8 mouse cellular contexts compared by ENCODE assay signal in genomic region chr17:35842006-35842405, GRCm38 (mm10). TPM values are rescaled to one million over a fixed set of nuclear protein-coding genes. Genes with fewer than 3 reads are reported as not detected.
DNase-seq lines count a peak whose midpoint lies in the region; ATAC-seq and TF ChIP-seq lines count a peak whose summit lies in the region.

No protein-coding gene starts in this region.

- H3K4me2 ChIP-seq in heart, embryonic 12.5 days: peak overlapping the region; percentile 78
- H3K4me2 ChIP-seq in heart, postnatal 0 days (ENCODE audit: low read depth, low read length): peak overlapping the region; percentile 84

- H3K36me3 ChIP-seq in heart, embryonic 12.5 days: peaks cover 30% of the 10 kb centered on the region
- peaks cover 30% of the 10 kb centered on the region for H3K36me3 ChIP-seq in G1E (replicated peaks)
- H3K36me3 ChIP-seq in heart, postnatal 0 days (replicated peaks; ENCODE audit: control insufficient read depth, insufficient read depth, low read length): peaks cover 19% of the 10 kb centered on the region
- H3K36me3 ChIP-seq in midbrain, embryonic 10.5 days: peaks cover 33% of the 10 kb centered on the region

- 17% methylated on average over 11 of the region's 11 CpGs for WGBS in heart, embryonic 12.5 days
- WGBS in heart, postnatal 0 days: 16% methylated on average over 11 of the region's 11 CpGs
- 26% methylated on average over 11 of the region's 11 CpGs for WGBS in midbrain, embryonic 10.5 days

- intact Hi-C loops in heart, postnatal 10 days (cut with DNase I): no loop called here

- peak overlapping the region; percentile 54 for H3K4me3 ChIP-seq in heart, embryonic 12.5 days
- peak overlapping the region; percentile 73 for H3K4me3 ChIP-seq in G1E (ENCODE audit: low read depth, low read length)
- peak overlapping the region; percentile 70 for H3K4me3 ChIP-seq in heart, postnatal 0 days (ENCODE audit: low read depth, low read length)
- peak overlapping the region; percentile 70 for H3K4me3 ChIP-seq in midbrain, embryonic 10.5 days

- no peak for ATAC-seq in heart, embryonic 12.5 days (ENCODE audit: insufficient number of reproducible peaks, low FRiP score)
- no peak for ATAC-seq in G1E (ENCODE audit: extremely low read depth, insufficient number of reproducible peaks, low FRiP score, poor library complexity, severe bottlenecking)
- ATAC-seq in heart, postnatal 0 days (ENCODE audit: insufficient read depth, low read depth): no peak

- no peak for DNase-seq in heart, postnatal 10 days
- no peak for DNase-seq in G1E (ENCODE audit: low spot score)
- DNase-seq in heart, postnatal 0 days (ENCODE audit: low spot score): no peak
- peak; percentile 25 for DNase-seq in midbrain, embryonic 10.5 days (ENCODE audit: low spot score)
- no peak for DNase-seq in B cell, adult 2 months
- no peak for DNase-seq in adrenal gland, adult 8-10 months
- no peak for DNase-seq in right cerebral cortex, postnatal 4 days

- peaks cover 18% of the 10 kb centered on the region for H3K4me1 ChIP-seq in heart, embryonic 12.5 days (replicated peaks)
- peaks cover 29% of the 10 kb centered on the region for H3K4me1 ChIP-seq in G1E (ENCODE audit: insufficient read depth, low read depth, low read length)
- H3K4me1 ChIP-seq in heart, postnatal 0 days (ENCODE audit: control insufficient read depth, insufficient read depth): peaks cover 13% of the 10 kb centered on the region
- peaks cover 27% of the 10 kb centered on the region for H3K4me1 ChIP-seq in midbrain, embryonic 10.5 days

- H3K27ac ChIP-seq in heart, embryonic 12.5 days (ENCODE audit: poor library complexity, severe bottlenecking): peak overlapping the region; percentile 78
- peak overlapping the region; percentile 80 for H3K27ac ChIP-seq in heart, postnatal 0 days (ENCODE audit: low read depth)
- H3K27ac ChIP-seq in midbrain, embryonic 10.5 days (replicated peaks): peak overlapping the region; percentile 93

- H3K9ac ChIP-seq in heart, embryonic 12.5 days: peak overlapping the region; percentile 67
- H3K9ac ChIP-seq in heart, postnatal 0 days (replicated peaks; ENCODE audit: low read depth, low read length): peak overlapping the region; percentile 49

- H3K9me3 ChIP-seq in heart, embryonic 12.5 days (replicated peaks): no peaks in the 10 kb centered on the region
- no peaks in the 10 kb centered on the region for H3K9me3 ChIP-seq in G1E (replicated peaks)
- no peaks in the 10 kb centered on the region for H3K9me3 ChIP-seq in heart, postnatal 0 days (replicated peaks; ENCODE audit: control insufficient read depth, low read length)
- H3K9me3 ChIP-seq in midbrain, embryonic 10.5 days (replicated peaks): no peaks in the 10 kb centered on the region

- no peak for TF ChIP-seq CTCF in G1E (IDR thresholded peaks at IDR 0.05; ENCODE audit: low read depth, low read length)
- TF ChIP-seq CTCF in heart, postnatal 0 days (IDR thresholded peaks at IDR 0.05; ENCODE audit: low read depth): no peak

- TF ChIP-seq EP300 in heart, postnatal 0 days (IDR thresholded peaks at IDR 0.05; ENCODE audit: low read depth): no peak

- no peaks in the 10 kb centered on the region for H3K27me3 ChIP-seq in heart, embryonic 12.5 days (replicated peaks)
- no peaks in the 10 kb centered on the region for H3K27me3 ChIP-seq in G1E (ENCODE audit: insufficient read depth, low read length)
- H3K27me3 ChIP-seq in heart, postnatal 0 days (ENCODE audit: control insufficient read depth, insufficient read depth, low read length): no peaks in the 10 kb centered on the region
- H3K27me3 ChIP-seq in midbrain, embryonic 10.5 days (ENCODE audit: low read depth, poor library complexity, severe bottlenecking): no peaks in the 10 kb centered on the region

RNA-seq across cellular contexts. Expression of gene Mdc1, which starts 0.7 kb away (rescaled TPM):
- polyA plus RNA-seq in heart, embryonic 12.5 days (2016; fragmentation: Nextera tagmentation; extraction: Ambion mirVana): 21.6 and 25.0 TPM in 2 replicates
- total RNA-seq in heart, postnatal 10 days (2021): 10 to 100 TPM; 20.4 to 22.1 TPM
- total RNA-seq in G1E (2014; fragmentation: Nextera tagmentation) (197 and 209 TPM in 2 replicates), G1E (2017) (10.8 and 15.8 TPM in 2 replicates)
- 18.2 and 29.7 TPM in 2 replicates for polyA plus RNA-seq in G1E (2012)
- total RNA-seq in heart, postnatal 0 days (2014; rRNA removed; ENCODE audit: low replicate concordance): 5.4 and 25.0 TPM in 2 replicates
- 2.3 and 3.0 TPM in 2 replicates for polyA plus RNA-seq in heart, postnatal 0 days (2015; fragmentation: Nextera tagmentation; extraction: Ambion mirVana)
- 21.1 and 21.7 TPM in 2 replicates for polyA plus RNA-seq in midbrain, embryonic 10.5 days (2016; fragmentation: Nextera tagmentation; extraction: Ambion mirVana)
- total RNA-seq in adrenal gland, adult 8-10 months (2022): 10 to 100 TPM; 20.9 to 28.2 (median 24.1) TPM

RNA-seq across cellular contexts. Expression of gene Tubb5, which starts 3.9 kb away (rescaled TPM):
- polyA plus RNA-seq in heart, embryonic 12.5 days (2016; fragmentation: Nextera tagmentation; extraction: Ambion mirVana): 743 and 773 TPM in 2 replicates
- 100 to 1,000 TPM; 358 to 363 TPM for total RNA-seq in heart, postnatal 10 days (2021)
- total RNA-seq in G1E (2014; fragmentation: Nextera tagmentation): 677 and 817 TPM in 2 replicates
- 849 and 1,028 TPM in 2 replicates for total RNA-seq in G1E (2017)
- polyA plus RNA-seq in G1E (2012): 299 and 510 TPM in 2 replicates
- 1,043 and 1,325 TPM in 2 replicates for total RNA-seq in heart, postnatal 0 days (2014; rRNA removed; ENCODE audit: low replicate concordance)
- 259 and 267 TPM in 2 replicates for polyA plus RNA-seq in heart, postnatal 0 days (2015; fragmentation: Nextera tagmentation; extraction: Ambion mirVana)
- 1,574 and 1,617 TPM in 2 replicates for polyA plus RNA-seq in midbrain, embryonic 10.5 days (2016; fragmentation: Nextera tagmentation; extraction: Ambion mirVana)
- total RNA-seq in adrenal gland, adult 8-10 months (2022): 100 to 1,000 TPM; 141 to 168 (median 159) TPM

RNA-seq across cellular contexts. Expression of gene Flot1, which starts 19.0 kb away (rescaled TPM):
- 78.2 and 80.2 TPM in 2 replicates for polyA plus RNA-seq in heart, embryonic 12.5 days (2016; fragmentation: Nextera tagmentation; extraction: Ambion mirVana)
- total RNA-seq in heart, postnatal 10 days (2021): 100 to 1,000 TPM; 114 to 124 TPM
- total RNA-seq in G1E (2014; fragmentation: Nextera tagmentation): 68.5 and 73.7 TPM in 2 replicates
- total RNA-seq in G1E (2017): 93.5 and 97.6 TPM in 2 replicates
- 65.3 and 84.9 TPM in 2 replicates for polyA plus RNA-seq in G1E (2012)
- 161 and 163 TPM in 2 replicates for total RNA-seq in heart, postnatal 0 days (2014; rRNA removed; ENCODE audit: low replicate concordance)
- polyA plus RNA-seq in heart, postnatal 0 days (2015; fragmentation: Nextera tagmentation; extraction: Ambion mirVana): 122 and 132 TPM in 2 replicates
- 54.8 and 59.3 TPM in 2 replicates for polyA plus RNA-seq in midbrain, embryonic 10.5 days (2016; fragmentation: Nextera tagmentation; extraction: Ambion mirVana)
- 100 to 1,000 TPM in 2 of 4 experiments, 10 to 100 TPM in 2; 57.2 to 117 (median 94.8) TPM for total RNA-seq in adrenal gland, adult 8-10 months (2022)

RNA-seq across cellular contexts. Expression of gene Nrm, which starts 19.1 kb away (rescaled TPM):
- polyA plus RNA-seq in heart, embryonic 12.5 days (2016; fragmentation: Nextera tagmentation; extraction: Ambion mirVana): 48.9 and 50.7 TPM in 2 replicates
- 10 to 100 TPM; 12.6 to 13.5 TPM for total RNA-seq in heart, postnatal 10 days (2021)
- total RNA-seq in G1E (2014; fragmentation: Nextera tagmentation) (39.9 and 59.9 TPM in 2 replicates), G1E (2017) (51.0 and 53.3 TPM in 2 replicates)
- polyA plus RNA-seq in G1E (2012): 23.4 and 33.1 TPM in 2 replicates
- 16.1 and 36.2 TPM in 2 replicates for total RNA-seq in heart, postnatal 0 days (2014; rRNA removed; ENCODE audit: low replicate concordance)
- polyA plus RNA-seq in heart, postnatal 0 days (2015; fragmentation: Nextera tagmentation; extraction: Ambion mirVana): 18.0 and 21.6 TPM in 2 replicates
- polyA plus RNA-seq in midbrain, embryonic 10.5 days (2016; fragmentation: Nextera tagmentation; extraction: Ambion mirVana): 80.0 and 84.5 TPM in 2 replicates
- total RNA-seq in adrenal gland, adult 8-10 months (2022): 1 to 10 TPM; 2.5 to 5.4 (median 5.0) TPM

RNA-seq across cellular contexts. Expression of gene Ier3, which starts 20.5 kb away (rescaled TPM):
- 37.6 and 38.6 TPM in 2 replicates for polyA plus RNA-seq in heart, embryonic 12.5 days (2016; fragmentation: Nextera tagmentation; extraction: Ambion mirVana)
- 10 to 100 TPM; 18.7 to 25.9 TPM for total RNA-seq in heart, postnatal 10 days (2021)
- 13.7 and 21.4 TPM in 2 replicates for total RNA-seq in G1E (2014; fragmentation: Nextera tagmentation)
- 49.5 and 61.2 TPM in 2 replicates for total RNA-seq in G1E (2017)
- 33.5 and 39.8 TPM in 2 replicates for polyA plus RNA-seq in G1E (2012)
- total RNA-seq in heart, postnatal 0 days (2014; rRNA removed; ENCODE audit: low replicate concordance): 41.7 and 50.5 TPM in 2 replicates
- 70.7 and 79.4 TPM in 2 replicates for polyA plus RNA-seq in heart, postnatal 0 days (2015; fragmentation: Nextera tagmentation; extraction: Ambion mirVana)
- polyA plus RNA-seq in midbrain, embryonic 10.5 days (2016; fragmentation: Nextera tagmentation; extraction: Ambion mirVana): 3.0 and 3.7 TPM in 2 replicates
- 10 to 100 TPM in 3 of 4 experiments, 1 to 10 TPM in 1; 8.3 to 19.3 (median 13.7) TPM for total RNA-seq in adrenal gland, adult 8-10 months (2022)
